Mouse (Mus musculus) CH12.LX (cell line): ENCODE measurements at regions not wholly inside any gene's neighbourhood (a gene's known extent, or its start where the extent isn't known, plus 50 kb on each side); places are given as distances from the start of the nearest gene placed in this dataset.

Source experiments
- DNase-seq: peaks from one replicate; pipeline ENCODE4 v3.0.0-alpha.2; 2013; ENCODE audit errors: extremely low read depth
- H3K27ac ChIP-seq: 2 replicates; pipeline ENCODE4 v1.5.1; 2012; ENCODE audit warnings: low read depth, mild to moderate bottlenecking, control low read depth, moderate library complexity; ENCODE audit not compliant: insufficient read depth
- H3K27me3 ChIP-seq: replicated peaks from 2 replicates; pipeline ENCODE3; 2012; ENCODE audit warnings: inconsistent platforms
- H3K36me3 ChIP-seq, 2 experiments: replicated peaks in 1 of 2; 2 replicates each; pipeline versions ENCODE3 to v1.6.1; 2012; ENCODE audit warnings: inconsistent platforms in 1 of 2, low read length in 1 of 2, mild to moderate bottlenecking in 1 of 2, mixed read lengths in 1 of 2, moderate library complexity in 1 of 2; ENCODE audit not compliant: control insufficient read depth in 1 of 2, insufficient read depth in 1 of 2
- H3K4me1 ChIP-seq, 2 experiments: 2 replicates each; pipeline ENCODE4 v1.6.1; 2012; ENCODE audit warnings: inconsistent platforms in 1 of 2, moderate library complexity in 1 of 2; ENCODE audit not compliant: insufficient read depth in 2 of 2, control insufficient read depth in 1 of 2
- H3K4me2 ChIP-seq: 2 replicates; pipeline ENCODE4 v1.6.1; 2012; ENCODE audit warnings: low read depth, mild to moderate bottlenecking, control low read depth; ENCODE audit not compliant: poor library complexity, insufficient read depth, severe bottlenecking
- H3K4me3 ChIP-seq, 3 experiments: fragments of 150-350 bp in 1 of 3; sonication (generic) in 1 of 3; replicated peaks in 1 of 3; 2 replicates each; pipeline versions ENCODE3 to v1.5.1; 2011 to 2012; ENCODE audit warnings: low read depth in 2 of 3, low read length in 2 of 3, mild to moderate bottlenecking in 2 of 3, moderate library complexity in 2 of 3, control low read depth in 1 of 3, improper control_type of control experiment in 1 of 3, inconsistent platforms in 1 of 3, mixed read lengths in 1 of 3; ENCODE audit not compliant: poor library complexity in 1 of 3
- H3K79me2 ChIP-seq: replicated peaks from 2 replicates; pipeline ENCODE4 v1.6.1; 2012; ENCODE audit warnings: mild to moderate bottlenecking, moderate library complexity; ENCODE audit not compliant: control insufficient read depth, poor library complexity, insufficient read depth, severe bottlenecking; ENCODE audit errors: extremely low read depth
- H3K9ac ChIP-seq: 2 replicates; pipeline ENCODE4 v1.6.1; 2012; ENCODE audit warnings: low read depth, mild to moderate bottlenecking, control low read depth, moderate library complexity; ENCODE audit not compliant: insufficient read depth
- H3K9me3 ChIP-seq: replicated peaks from 2 replicates; pipeline ENCODE3; 2012; ENCODE audit warnings: low read length, inconsistent platforms, mixed read lengths
- CHD2 ChIP-seq: IDR thresholded peaks from 2 replicates; pipeline ENCODE4 v1.6.1; 2011; ENCODE audit warnings: low read length, improper control_type of control experiment
- CTCF ChIP-seq, 2 experiments: IDR thresholded peaks in 1 of 2; conservative IDR thresholded peaks in 1 of 2; 2 replicates each; pipeline ENCODE4 v1.5.1; 2011 to 2012; ENCODE audit warnings: low read depth in 2 of 2, low read length in 2 of 2, improper control_type of control experiment in 1 of 2, inconsistent platforms in 1 of 2, mild to moderate bottlenecking in 1 of 2, moderate library complexity in 1 of 2
- E2F4 ChIP-seq: IDR thresholded peaks from 2 replicates; pipeline ENCODE4 v1.6.1; 2011; ENCODE audit warnings: low read depth, low read length, improper control_type of control experiment; ENCODE audit not compliant: insufficient replicate concordance
- EP300 ChIP-seq: IDR thresholded peaks from 2 replicates; pipeline ENCODE4 v1.6.1; 2011; ENCODE audit warnings: low read length, improper control_type of control experiment
- ETS1 ChIP-seq: conservative IDR thresholded peaks from 2 replicates; pipeline ENCODE4 v1.6.1; 2012; ENCODE audit warnings: low read depth, mild to moderate bottlenecking, inconsistent platforms, low read length, improper control_type of control experiment, moderate library complexity
- HCFC1 ChIP-seq: IDR thresholded peaks from 2 replicates; pipeline ENCODE4 v1.6.1; 2012; ENCODE audit warnings: low read depth, mild to moderate bottlenecking, inconsistent platforms, low read length, improper control_type of control experiment
- JUN ChIP-seq: IDR thresholded peaks from 2 replicates; pipeline ENCODE4 v1.6.1; 2011; ENCODE audit warnings: low read depth, mild to moderate bottlenecking, low read length, improper control_type of control experiment, moderate library complexity; ENCODE audit not compliant: insufficient read depth
- JUND ChIP-seq: conservative IDR thresholded peaks from 2 replicates; pipeline ENCODE4 v1.6.1; 2011; ENCODE audit warnings: low read depth, low read length, improper control_type of control experiment
- KAT2A ChIP-seq: IDR thresholded peaks from 2 replicates; pipeline ENCODE4 v1.6.1; 2012; ENCODE audit warnings: low read length, improper control_type of control experiment, inconsistent platforms; ENCODE audit not compliant: insufficient replicate concordance
- MAX ChIP-seq: IDR thresholded peaks from 2 replicates; pipeline ENCODE4 v1.6.1; 2011; ENCODE audit warnings: low read length, improper control_type of control experiment
- MYC ChIP-seq: IDR thresholded peaks from 2 replicates; pipeline ENCODE4 v1.6.1; 2011; ENCODE audit warnings: low read depth, mild to moderate bottlenecking, improper control_type of control experiment, low read length
- PAX5 ChIP-seq: IDR thresholded peaks from 2 replicates; pipeline ENCODE4 v1.6.1; 2012; ENCODE audit warnings: low read length, inconsistent platforms, mixed read lengths
- POLR2A ChIP-seq: IDR thresholded peaks from 2 replicates; pipeline ENCODE4 v1.6.1; 2011; ENCODE audit warnings: low read depth, mild to moderate bottlenecking, improper control_type of control experiment, low read length
- POLR2AphosphoS2 ChIP-seq: IDR thresholded peaks from 2 replicates; pipeline ENCODE4 v1.6.1; 2011; ENCODE audit warnings: low read depth, low read length, improper control_type of control experiment
- RAD21 ChIP-seq: IDR thresholded peaks from 2 replicates; pipeline ENCODE4 v1.6.1; 2011; ENCODE audit warnings: low read depth, mild to moderate bottlenecking, low read length, improper control_type of control experiment, moderate library complexity
- RCOR1 ChIP-seq: conservative IDR thresholded peaks from 2 replicates; pipeline ENCODE4 v1.6.1; 2012; ENCODE audit warnings: low read depth, mild to moderate bottlenecking, inconsistent platforms, low read length, improper control_type of control experiment
- SMC3 ChIP-seq: IDR thresholded peaks from 2 replicates; pipeline ENCODE4 v1.6.1; 2011; ENCODE audit warnings: low read depth, low read length, improper control_type of control experiment
- TBP ChIP-seq: conservative IDR thresholded peaks from 2 replicates; pipeline ENCODE4 v1.6.1; 2011; ENCODE audit warnings: low read depth, low read length, improper control_type of control experiment
- TCF12 ChIP-seq: IDR thresholded peaks from 2 replicates; pipeline ENCODE4 v1.6.1; 2014; ENCODE audit warnings: low read depth, mild to moderate bottlenecking, inconsistent platforms, low read length, improper control_type of control experiment
- USF2 ChIP-seq: conservative IDR thresholded peaks from 2 replicates; pipeline ENCODE4 v1.6.1; 2011; ENCODE audit warnings: low read depth, low read length, improper control_type of control experiment
- ZKSCAN1 ChIP-seq: IDR thresholded peaks from 2 replicates; pipeline ENCODE4 v1.6.1; 2012; ENCODE audit warnings: low read depth, inconsistent platforms, low read length, improper control_type of control experiment, borderline replicate concordance
- ZNF384 ChIP-seq: IDR thresholded peaks from 2 replicates; pipeline ENCODE4 v1.6.1; 2012; ENCODE audit warnings: low read depth, low read length, improper control_type of control experiment, inconsistent platforms
- dilution Hi-C: fragments of 300-500 bp; cut with MboI; formaldehyde crosslinking; loops from 2 replicates; pipeline ENCODE4 v1.14.3; 2020; ENCODE audit warnings: low sequenced_read_pairs; ENCODE audit not compliant: extremely low pct_unique_long_range_greater_than_20kb, extremely low pct_ligation_motif_present
- in situ Hi-C: fragments of 300-500 bp; cut with MboI; formaldehyde crosslinking; loops from 3 replicates; pipeline ENCODE4 v1.14.3; 2019; ENCODE audit warnings: low sequenced_read_pairs, low pct_ligation_motif_present, low pct_unique_long_range_greater_than_20kb, mixed read lengths

DNA sequence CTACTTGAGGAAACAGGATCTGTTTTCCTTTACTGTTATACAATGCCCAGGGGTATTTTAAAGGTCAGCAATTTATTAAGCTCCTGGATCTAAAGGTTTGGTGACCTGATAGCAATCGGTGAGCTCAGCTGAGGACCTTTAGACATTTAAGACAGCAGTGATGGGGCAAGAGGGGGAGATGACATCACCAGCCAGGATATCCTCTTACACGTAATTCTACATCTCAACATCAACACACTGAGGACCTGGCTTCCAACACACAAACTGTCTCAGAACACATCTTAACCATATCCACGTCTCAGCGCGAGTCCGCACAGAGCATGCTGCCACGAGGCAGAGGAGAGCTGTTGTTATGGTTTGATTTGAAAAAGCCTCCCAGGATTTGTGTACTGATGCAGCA, 69.2 kb downstream of the Nhlrc3 start:
- Histone ChIP-seq H3K79me2 (no peaks in the 10 kb centered on the region), H3K4me3 (no peak overlapping the region), H3K9me3 (peaks cover 3% of the 10 kb centered on the region), H3K27ac (no peak overlapping the region), H3K9ac (no peak overlapping the region), H3K4me1 (no peaks in the 10 kb centered on the region), H3K36me3 (no peaks in the 10 kb centered on the region), H3K4me2 (no peak overlapping the region), H3K27me3 (no peaks in the 10 kb centered on the region)
- dilution Hi-C loops (no loop called here), in situ Hi-C loops (no loop called here)
- TF ChIP-seq KAT2A: no peak
- TF ChIP-seq JUND: no peak
- no peak for TF ChIP-seq EP300
- TF ChIP-seq USF2: no peak
- no peak for TF ChIP-seq E2F4
- TF ChIP-seq PAX5: no peak
- no peak for TF ChIP-seq MAX
- no peak for TF ChIP-seq MYC
- no peak for TF ChIP-seq ZKSCAN1
- no peak for TF ChIP-seq JUN
- TF ChIP-seq POLR2A: no peak
- no peak for TF ChIP-seq HCFC1
- no peak for TF ChIP-seq ZNF384
- TF ChIP-seq RCOR1: no peak
- no peak for TF ChIP-seq TCF12
- DNase-seq: no peak

DNA sequence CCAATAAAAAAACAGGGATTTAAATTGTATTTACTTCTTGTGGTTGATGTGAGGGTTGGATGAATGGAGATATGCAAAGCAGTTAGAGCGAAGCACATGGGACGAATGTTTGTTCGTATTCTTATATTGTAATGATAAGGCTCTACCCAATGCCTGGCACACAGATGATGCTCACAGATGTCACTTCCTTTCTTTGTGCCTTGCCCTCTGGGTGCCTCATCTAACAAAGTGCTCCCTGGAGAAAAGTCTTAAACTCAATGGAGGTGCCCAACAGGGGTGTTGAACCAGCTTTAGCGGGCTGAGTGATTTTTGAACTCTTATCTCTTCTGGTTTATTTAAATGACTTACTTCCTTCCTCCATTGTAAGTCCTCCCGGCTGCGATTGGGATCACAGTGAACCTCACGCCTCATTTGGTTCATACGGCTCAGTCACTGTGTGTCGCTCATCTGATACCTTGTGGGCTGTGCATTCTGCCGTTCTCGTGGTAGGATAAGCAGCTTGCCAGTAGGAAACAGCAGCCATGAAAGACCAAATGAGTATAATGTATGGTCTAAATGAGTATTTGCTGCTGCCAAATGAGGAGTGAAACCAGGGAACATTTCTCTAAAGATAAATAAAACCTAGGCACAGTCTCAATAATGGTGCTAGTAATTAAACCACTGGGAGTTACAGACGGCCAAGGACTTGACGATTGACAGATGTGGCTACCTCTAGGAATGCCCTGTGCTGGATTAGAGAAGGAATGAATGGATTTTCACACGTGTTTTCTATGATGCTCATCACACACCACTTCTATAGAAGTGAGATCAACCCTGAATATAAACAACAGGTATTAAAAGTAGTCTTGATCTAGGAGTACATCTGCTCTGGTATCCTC, 81.2 kb downstream of the Nhlrc3 start:
- Histone ChIP-seq H3K4me3 (no peak overlapping the region), H3K9me3 (peaks cover 7% of the 10 kb centered on the region), H3K36me3 (no peaks in the 10 kb centered on the region), H3K27ac (no peak overlapping the region), H3K79me2 (no peaks in the 10 kb centered on the region), H3K4me1 (no peaks in the 10 kb centered on the region), H3K9ac (no peak overlapping the region), H3K4me2 (no peak overlapping the region), H3K27me3 (no peaks in the 10 kb centered on the region)
- no peak for TF ChIP-seq MAX
- TF ChIP-seq CTCF (conservative IDR thresholded peaks at IDR 0.05 in 1 of 2, IDR thresholded peaks at IDR 0.05 in 1 of 2; ENCODE audit: low read depth in 2 of 2, low read length in 2 of 2): no peak
- TF ChIP-seq RAD21: no peak
- TF ChIP-seq CHD2: no peak
- no peak for TF ChIP-seq ETS1
- no peak for TF ChIP-seq TBP
- no peak for TF ChIP-seq POLR2A
- TF ChIP-seq EP300: no peak
- no peak for TF ChIP-seq SMC3
- no peak for TF ChIP-seq KAT2A
- no peak for TF ChIP-seq POLR2AphosphoS2
- TF ChIP-seq TCF12: no peak
- no peak for TF ChIP-seq MYC
- DNase-seq: no peak
- dilution Hi-C loops (no loop called here), in situ Hi-C loops (no loop called here)
